Mouse (Mus musculus): ENCODE measurements at regions not wholly inside any gene's neighbourhood (a gene's known extent, or its start where the extent isn't known, plus 50 kb on each side); places are given as distances from the start of the nearest gene placed in this dataset.

DNA sequence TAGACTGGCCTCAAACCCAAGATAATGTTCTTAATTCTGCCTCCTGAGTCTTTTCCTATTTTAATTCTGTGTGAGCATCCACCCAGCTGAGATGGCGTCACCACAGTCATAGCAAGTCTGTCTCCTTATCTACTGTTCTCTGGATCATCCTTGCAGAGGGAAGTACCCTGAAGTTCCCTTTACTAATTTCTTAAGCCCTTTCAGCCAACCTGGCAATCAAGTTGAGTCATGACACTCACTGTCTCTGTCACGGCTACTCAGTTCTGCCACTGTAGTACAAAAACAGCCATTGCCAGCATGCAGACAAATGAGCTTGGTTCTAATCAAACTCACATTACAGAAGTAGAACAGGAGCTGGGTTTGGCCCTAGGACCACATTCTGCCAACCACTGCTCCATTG, 227.5 kb downstream of the Zfp36l1 start:
- TF ChIP-seq CTCF (IDR thresholded peaks at IDR 0.05; ENCODE audit: low read depth) (no peak), EP300 (optimal IDR thresholded peaks at IDR 0.05) (no peak)

Measured in stomach, postnatal 0 days (tissue).